Mouse (Mus musculus): ENCODE measurements around the gene Rpl13. TPM values are rescaled to one million over a fixed set of nuclear protein-coding genes. Genes with fewer than 3 reads are reported as not detected.
A peak's percentile ranks its signal among the peaks of the same experiment; 100 is the strongest.

Gene Rpl13
- polyA plus RNA-seq, 1 experiment from 2014 or later = 1,023 TPM

- ATAC-seq = peak; percentile 44
- H3K27me3 ChIP-seq = no peaks in the 10 kb centered on the region
- H3K9me3 ChIP-seq (replicated peaks) = 0 out of 2 replicates have a peak, but pooled peaks cover 3% of the 10 kb centered on the region
- WGBS = 8% methylated on average over 7 of the region's 7 CpGs
- H3K9ac ChIP-seq = no peak overlapping the region
- no peak overlapping the region for H3K4me3 ChIP-seq
- H3K4me1 ChIP-seq = peaks cover 42% of the 10 kb centered on the region
- peak overlapping the region; percentile 84 for H3K27ac ChIP-seq
- peak overlapping the region; percentile 41 for H3K4me2 ChIP-seq
- no peaks in the 10 kb centered on the region for H3K36me3 ChIP-seq (ENCODE audit: poor library complexity, severe bottlenecking)
Observed at GRCm38 (mm10) chr8:123135406-123135805, 33.3 kb downstream of the Rpl13 start.

GRCm38 (mm10) chr8:123135806-123136205, 33.7 kb downstream of the Rpl13 start:
- peak overlapping the region; percentile 84 for H3K27ac ChIP-seq
- WGBS = 44% methylated on average over 9 of the region's 9 CpGs
- H3K4me1 ChIP-seq = peaks cover 42% of the 10 kb centered on the region
- no peak overlapping the region for H3K4me3 ChIP-seq
- no peaks in the 10 kb centered on the region for H3K36me3 ChIP-seq (ENCODE audit: poor library complexity, severe bottlenecking)
- no peak for ATAC-seq
- no peak overlapping the region for H3K9ac ChIP-seq
- 0 out of 2 replicates have a peak, but pooled peaks cover 3% of the 10 kb centered on the region for H3K9me3 ChIP-seq (replicated peaks)
- no peaks in the 10 kb centered on the region for H3K27me3 ChIP-seq
- H3K4me2 ChIP-seq = peak overlapping the region; percentile 41

GRCm38 (mm10) chr8:123136287-123136686, 34.1 kb downstream of the Rpl13 start:
- Histone ChIP-seq H3K4me3 (no peak overlapping the region), H3K27ac (no peak overlapping the region), H3K4me1 (peaks cover 42% of the 10 kb centered on the region), H3K9ac (no peak overlapping the region), H3K36me3 (ENCODE audit: poor library complexity, severe bottlenecking) (no peaks in the 10 kb centered on the region), H3K27me3 (no peaks in the 10 kb centered on the region), H3K4me2 (no peak overlapping the region), H3K9me3 (replicated peaks) (0 out of 2 replicates have a peak, but pooled peaks cover 3% of the 10 kb centered on the region)
- 85% methylated on average over 9 of the region's 9 CpGs for WGBS
- ATAC-seq = no peak

- H3K4me1 ChIP-seq = peaks cover 42% of the 10 kb centered on the region
- WGBS = 4% methylated on average over 2 of the region's 2 CpGs
Observed at GRCm38 (mm10) chr8:123137645-123138077, 35.5 kb downstream of the Rpl13 start.

GRCm38 (mm10) chr8:123138741-123139140, 36.6 kb downstream of the Rpl13 start:
- Histone ChIP-seq H3K9ac (no peak overlapping the region), H3K9me3 (replicated peaks) (no peaks in the 10 kb centered on the region), H3K4me3 (no peak overlapping the region), H3K27ac (no peak overlapping the region), H3K4me2 (no peak overlapping the region), H3K4me1 (peaks cover 42% of the 10 kb centered on the region), H3K36me3 (ENCODE audit: poor library complexity, severe bottlenecking) (no peaks in the 10 kb centered on the region), H3K27me3 (no peaks in the 10 kb centered on the region)
- ATAC-seq = no peak
- WGBS = 64% methylated on average over 4 of the region's 4 CpGs

More at GRCm38 (mm10) chr8:123137645-123138077, 35.5 kb downstream of the Rpl13 start:
- no peaks in the 10 kb centered on the region for H3K36me3 ChIP-seq (ENCODE audit: poor library complexity, severe bottlenecking)
- H3K27ac ChIP-seq = peak overlapping the region; percentile 85
- H3K4me2 ChIP-seq = no peak overlapping the region
- peak; percentile 89 for ATAC-seq
- 0 out of 2 replicates have a peak overlapping the region, but pooled peaks have one; percentile 22 for H3K9ac ChIP-seq
- H3K9me3 ChIP-seq (replicated peaks) = 0 out of 2 replicates have a peak, but pooled peaks cover 3% of the 10 kb centered on the region
- no peaks in the 10 kb centered on the region for H3K27me3 ChIP-seq
- H3K4me3 ChIP-seq = no peak overlapping the region

GRCm38 (mm10) chr8:123141741-123142462, 39.8 kb downstream of the Rpl13 start:
- Histone ChIP-seq H3K4me3 (no peak overlapping the region), H3K36me3 (ENCODE audit: poor library complexity, severe bottlenecking) (no peaks in the 10 kb centered on the region), H3K27ac (no peak overlapping the region), H3K9me3 (replicated peaks) (no peaks in the 10 kb centered on the region), H3K27me3 (no peaks in the 10 kb centered on the region), H3K4me1 (peaks cover 19% of the 10 kb centered on the region), H3K9ac (no peak overlapping the region), H3K4me2 (no peak overlapping the region)
- ATAC-seq = peak; percentile 41; the same call in 1 of the 2 replicates
- 75% methylated on average over 14 of the region's 14 CpGs for WGBS

GRCm38 (mm10) chr8:123145279-123145678, 43.1 kb downstream of the Rpl13 start:
- H3K4me3 ChIP-seq = no peak overlapping the region
- H3K27ac ChIP-seq = no peak overlapping the region
- 63% methylated on average over 6 of the region's 6 CpGs for WGBS
- ATAC-seq = no peak
- no peak overlapping the region for H3K9ac ChIP-seq
- H3K9me3 ChIP-seq (replicated peaks) = no peaks in the 10 kb centered on the region
- H3K4me1 ChIP-seq = no peaks in the 10 kb centered on the region
- H3K27me3 ChIP-seq = no peaks in the 10 kb centered on the region
- no peak overlapping the region for H3K4me2 ChIP-seq
- no peaks in the 10 kb centered on the region for H3K36me3 ChIP-seq (ENCODE audit: poor library complexity, severe bottlenecking)

GRCm38 (mm10) chr8:123146390-123146789, 44.2 kb downstream of the Rpl13 start:
- H3K27ac ChIP-seq = no peak overlapping the region
- H3K9me3 ChIP-seq (replicated peaks) = no peaks in the 10 kb centered on the region
- no peak for ATAC-seq
- no peaks in the 10 kb centered on the region for H3K27me3 ChIP-seq
- no peaks in the 10 kb centered on the region for H3K36me3 ChIP-seq (ENCODE audit: poor library complexity, severe bottlenecking)
- H3K4me3 ChIP-seq = no peak overlapping the region
- WGBS = 76% methylated on average over 7 of the region's 7 CpGs
- H3K9ac ChIP-seq = no peak overlapping the region
- no peak overlapping the region for H3K4me2 ChIP-seq
- no peaks in the 10 kb centered on the region for H3K4me1 ChIP-seq

GRCm38 (mm10) chr8:123150737-123151171, 48.6 kb downstream of the Rpl13 start:
- Histone ChIP-seq H3K9ac (no peak overlapping the region), H3K27ac (no peak overlapping the region), H3K4me3 (no peak overlapping the region), H3K9me3 (replicated peaks) (no peaks in the 10 kb centered on the region), H3K4me2 (no peak overlapping the region), H3K4me1 (no peaks in the 10 kb centered on the region), H3K36me3 (ENCODE audit: poor library complexity, severe bottlenecking) (no peaks in the 10 kb centered on the region), H3K27me3 (no peaks in the 10 kb centered on the region)
- no peak for ATAC-seq
- WGBS = 73% methylated on average over 9 of the region's 9 CpGs

Small RNA genes lying within 50 kb of the gene (microRNA-seq; reads per million reads assigned to microRNA genes)
- gene Mir7079 = not detected
- not detected for gene Mir7080

Other genes starting within 250 kb of the Rpl13 start
- gene Ankrd11, start 60.1 kb upstream of the Rpl13 start, polyA plus RNA-seq (2015; fragmentation: Nextera tagmentation; extraction: Ambion mirVana) = 34.3 and 35.6 TPM in 2 replicates
- gene Spg7, start 39.4 kb upstream of the Rpl13 start, polyA plus RNA-seq (2015; fragmentation: Nextera tagmentation; extraction: Ambion mirVana) = 45.1 and 47.3 TPM in 2 replicates
- gene Cpne7, start 15.0 kb downstream of the Rpl13 start, polyA plus RNA-seq (2015; fragmentation: Nextera tagmentation; extraction: Ambion mirVana) = 0.43 and 0.64 TPM in 2 replicates
- 0.40 and 0.44 TPM in 2 replicates for gene Sult5a1, start 56.0 kb downstream of the Rpl13 start, polyA plus RNA-seq (2015; fragmentation: Nextera tagmentation; extraction: Ambion mirVana)
- gene Dpep1, start 83.9 kb downstream of the Rpl13 start, polyA plus RNA-seq (2015; fragmentation: Nextera tagmentation; extraction: Ambion mirVana) = not detected in 2 replicates
- gene Chmp1a, start 110.4 kb downstream of the Rpl13 start, polyA plus RNA-seq (2015; fragmentation: Nextera tagmentation; extraction: Ambion mirVana) = 183 and 199 TPM in 2 replicates
- 4.2 and 5.5 TPM in 2 replicates for gene Spata33, start 110.5 kb downstream of the Rpl13 start, polyA plus RNA-seq (2015; fragmentation: Nextera tagmentation; extraction: Ambion mirVana)
- gene Cdk10, start 122.5 kb downstream of the Rpl13 start, polyA plus RNA-seq (2015; fragmentation: Nextera tagmentation; extraction: Ambion mirVana) = 38.8 and 41.8 TPM in 2 replicates
- gene Spata2l, start 133.9 kb downstream of the Rpl13 start, polyA plus RNA-seq (2015; fragmentation: Nextera tagmentation; extraction: Ambion mirVana) = 1.4 and 2.3 TPM in 2 replicates
- gene Zfp276, start 151.8 kb downstream of the Rpl13 start, polyA plus RNA-seq (2015; fragmentation: Nextera tagmentation; extraction: Ambion mirVana) = 22.8 and 25.7 TPM in 2 replicates
- 32.9 and 40.3 TPM in 2 replicates for gene Vps9d1, start 152.0 kb downstream of the Rpl13 start, polyA plus RNA-seq (2015; fragmentation: Nextera tagmentation; extraction: Ambion mirVana)
- 23.0 and 24.0 TPM in 2 replicates for gene Fanca, start 216.2 kb downstream of the Rpl13 start, polyA plus RNA-seq (2015; fragmentation: Nextera tagmentation; extraction: Ambion mirVana)
- 20.6 and 21.3 TPM in 2 replicates for gene Spire2, start 230.4 kb downstream of the Rpl13 start, polyA plus RNA-seq (2015; fragmentation: Nextera tagmentation; extraction: Ambion mirVana)